ENCODE assay signal across 10 mouse cellular contexts in the genomic region with DNA sequence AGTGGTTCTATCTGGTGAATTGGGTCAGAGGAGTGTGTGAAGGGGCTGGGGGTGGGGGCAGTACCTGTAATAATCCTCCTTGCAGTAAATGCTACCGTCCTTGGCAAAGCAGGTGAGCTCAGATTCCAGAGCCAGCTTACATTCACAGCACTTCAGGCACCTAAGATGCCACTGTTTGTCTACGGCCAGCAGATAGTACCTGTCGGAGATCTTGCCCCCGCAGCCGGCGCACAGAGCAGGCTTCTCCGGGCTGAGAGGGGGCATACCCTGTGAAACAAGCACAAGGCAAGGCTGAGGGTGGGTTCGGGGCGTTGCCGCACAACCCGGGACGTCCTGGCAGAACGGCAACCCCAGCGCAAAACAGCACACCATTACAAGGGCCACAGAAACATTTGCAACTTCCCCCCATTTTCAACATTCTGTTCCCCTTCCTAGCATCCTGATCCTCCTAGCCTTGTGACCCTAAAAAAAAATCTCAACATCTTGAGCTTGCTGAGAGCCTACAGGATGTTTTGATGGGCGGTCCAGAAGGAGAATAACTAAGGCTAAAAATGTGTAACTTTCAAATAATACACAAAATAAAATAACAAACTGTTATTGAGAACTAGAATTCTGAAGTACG. TPM values are rescaled to one million over a fixed set of nuclear protein-coding genes. Genes with fewer than 3 reads are reported as not detected.
DNase-seq lines count a peak whose midpoint lies in the region; ATAC-seq lines count a peak whose summit lies in the region.
"Had no signal": no experiment of that assay in that cellular context is flagged by ENCODE, and none has a peak within 500 bp of the region (broad histone marks: within the 10 kb centered on the region; RNA-seq: fewer than 3 reads in every experiment).

No protein-coding gene starts in this region.

- H3K36me3 ChIP-seq in embryonic facial prominence, embryonic 10.5 days (replicated peaks), result no peaks in the 10 kb centered on the region
- H3K36me3 ChIP-seq in forebrain, embryonic 10.5 days (replicated peaks), result no peaks in the 10 kb centered on the region
- no peaks in the 10 kb centered on the region for H3K36me3 ChIP-seq in hindbrain, embryonic 15.5 days
- H3K36me3 ChIP-seq in midbrain, embryonic 13.5 days, result 0 out of 2 replicates have a peak, but pooled peaks cover 8% of the 10 kb centered on the region
- no peaks in the 10 kb centered on the region for H3K36me3 ChIP-seq in liver, embryonic 12.5 days

- peaks cover 99% of the 10 kb centered on the region for H3K27me3 ChIP-seq in embryonic facial prominence, embryonic 10.5 days (replicated peaks; ENCODE audit: low read depth, poor library complexity, severe bottlenecking)
- peaks cover 100% of the 10 kb centered on the region for H3K27me3 ChIP-seq in forebrain, embryonic 10.5 days (ENCODE audit: poor library complexity, severe bottlenecking)
- peaks cover 56% of the 10 kb centered on the region for H3K27me3 ChIP-seq in hindbrain, embryonic 15.5 days
- H3K27me3 ChIP-seq in midbrain, embryonic 13.5 days, result peaks cover 74% of the 10 kb centered on the region
- peaks cover 97% of the 10 kb centered on the region for H3K27me3 ChIP-seq in liver, embryonic 12.5 days (replicated peaks)

- DNase-seq in embryonic facial prominence, embryonic 10.5 days (ENCODE audit: low spot score), result peak; percentile 57
- DNase-seq in forebrain, embryonic 10.5 days (ENCODE audit: extremely low spot score, low spot score), result no peak
- no peak for DNase-seq in right cerebral cortex, postnatal 36 days (ENCODE audit: low spot score in 2 of 2)
- DNase-seq in gastrocnemius, adult 8-10 months (ENCODE audit: low spot score in 2 of 2), result no peak
- DNase-seq: cerebellum, postnatal 25 days; lung, adult 2 months had no signal

- WGBS in embryonic facial prominence, embryonic 10.5 days, result 3% methylated on average over 16 of the region's 16 CpGs
- 2% methylated on average over 16 of the region's 16 CpGs for WGBS in forebrain, embryonic 10.5 days
- WGBS in hindbrain, embryonic 15.5 days, result 3% methylated on average over 16 of the region's 16 CpGs
- 2% methylated on average over 16 of the region's 16 CpGs for WGBS in midbrain, embryonic 13.5 days
- 10% methylated on average over 16 of the region's 16 CpGs for WGBS in liver, embryonic 12.5 days (ENCODE audit: insufficient replicate concordance)

- no peak overlapping the region for H3K9ac ChIP-seq in hindbrain, embryonic 15.5 days
- peak overlapping the region; percentile 95 for H3K9ac ChIP-seq in midbrain, embryonic 13.5 days (replicated peaks)
- H3K9ac ChIP-seq in liver, embryonic 12.5 days, result no peak overlapping the region

- no peak for ATAC-seq in hindbrain, embryonic 15.5 days (ENCODE audit: low FRiP score, low read depth)
- ATAC-seq in midbrain, embryonic 13.5 days, result no peak
- no peak for ATAC-seq in liver, embryonic 12.5 days
- ATAC-seq: intestine, embryonic 16.5 days had no signal

- peak overlapping the region; percentile 23 for H3K4me2 ChIP-seq in hindbrain, embryonic 15.5 days
- peak overlapping the region; percentile 67 for H3K4me2 ChIP-seq in midbrain, embryonic 13.5 days (replicated peaks)
- no peak overlapping the region for H3K4me2 ChIP-seq in liver, embryonic 12.5 days

- no peaks in the 10 kb centered on the region for H3K9me3 ChIP-seq in embryonic facial prominence, embryonic 10.5 days
- no peaks in the 10 kb centered on the region for H3K9me3 ChIP-seq in forebrain, embryonic 10.5 days
- H3K9me3 ChIP-seq in hindbrain, embryonic 15.5 days, result no peaks in the 10 kb centered on the region
- H3K9me3 ChIP-seq in midbrain, embryonic 13.5 days, result no peaks in the 10 kb centered on the region
- no peaks in the 10 kb centered on the region for H3K9me3 ChIP-seq in liver, embryonic 12.5 days (replicated peaks)

- H3K4me3 ChIP-seq in embryonic facial prominence, embryonic 10.5 days, result no peak overlapping the region
- peak overlapping the region; percentile 55 for H3K4me3 ChIP-seq in forebrain, embryonic 10.5 days
- H3K4me3 ChIP-seq in hindbrain, embryonic 15.5 days, result peak overlapping the region; percentile 33
- peak overlapping the region; percentile 55 for H3K4me3 ChIP-seq in midbrain, embryonic 13.5 days (replicated peaks)
- H3K4me3 ChIP-seq in liver, embryonic 12.5 days, result no peak overlapping the region

- H3K27ac ChIP-seq in embryonic facial prominence, embryonic 10.5 days (replicated peaks), result no peak overlapping the region
- H3K27ac ChIP-seq in forebrain, embryonic 10.5 days, result 0 out of 2 replicates have a peak overlapping the region, but pooled peaks have one; percentile 40
- peak overlapping the region; percentile 14; the same call in 1 of the 2 replicates for H3K27ac ChIP-seq in hindbrain, embryonic 15.5 days (replicated peaks)
- H3K27ac ChIP-seq in midbrain, embryonic 13.5 days, result peak overlapping the region; percentile 96
- no peak overlapping the region for H3K27ac ChIP-seq in liver, embryonic 12.5 days

- peaks cover 47% of the 10 kb centered on the region for H3K4me1 ChIP-seq in embryonic facial prominence, embryonic 10.5 days
- H3K4me1 ChIP-seq in forebrain, embryonic 10.5 days, result peaks cover 64% of the 10 kb centered on the region
- peaks cover 28% of the 10 kb centered on the region for H3K4me1 ChIP-seq in hindbrain, embryonic 15.5 days (replicated peaks)
- peaks cover 32% of the 10 kb centered on the region for H3K4me1 ChIP-seq in midbrain, embryonic 13.5 days (replicated peaks)
- peaks cover 14% of the 10 kb centered on the region; the same call in 1 of the 2 replicates for H3K4me1 ChIP-seq in liver, embryonic 12.5 days

RNA-seq across cellular contexts. Expression of gene Lhx9, which starts 8.5 kb away (rescaled TPM):
- polyA plus RNA-seq in embryonic facial prominence, embryonic 10.5 days (2016; fragmentation: Nextera tagmentation; extraction: Ambion mirVana), result 1.4 and 2.1 TPM in 2 replicates
- polyA plus RNA-seq in forebrain, embryonic 10.5 days (2016; fragmentation: Nextera tagmentation; extraction: Ambion mirVana), result 5.3 and 8.7 TPM in 2 replicates
- polyA plus RNA-seq in hindbrain, embryonic 15.5 days (2015; fragmentation: Nextera tagmentation; extraction: Ambion mirVana), result 15.9 and 64.3 TPM in 2 replicates
- 132 and 143 TPM in 2 replicates for polyA plus RNA-seq in midbrain, embryonic 13.5 days (2015; fragmentation: Nextera tagmentation; extraction: Ambion mirVana)
- 0.54 and 0.80 TPM in 2 replicates for polyA plus RNA-seq in liver, embryonic 12.5 days (2016; fragmentation: Nextera tagmentation; extraction: Ambion mirVana)
- not detected for total RNA-seq in gastrocnemius, adult 8-10 months (2022)
- polyA plus RNA-seq: lung, adult 2 months had no signal

RNA-seq across cellular contexts. Expression of gene 2310009B15Rik, which starts 16.7 kb away (rescaled TPM):
- polyA plus RNA-seq in embryonic facial prominence, embryonic 10.5 days (2016; fragmentation: Nextera tagmentation; extraction: Ambion mirVana), result 35.3 and 35.6 TPM in 2 replicates
- polyA plus RNA-seq in forebrain, embryonic 10.5 days (2016; fragmentation: Nextera tagmentation; extraction: Ambion mirVana), result 41.1 and 48.7 TPM in 2 replicates
- polyA plus RNA-seq in hindbrain, embryonic 15.5 days (2015; fragmentation: Nextera tagmentation; extraction: Ambion mirVana), result 30.7 and 38.8 TPM in 2 replicates
- polyA plus RNA-seq in midbrain, embryonic 13.5 days (2015; fragmentation: Nextera tagmentation; extraction: Ambion mirVana), result 50.8 and 53.7 TPM in 2 replicates
- 19.1 and 20.4 TPM in 2 replicates for polyA plus RNA-seq in liver, embryonic 12.5 days (2016; fragmentation: Nextera tagmentation; extraction: Ambion mirVana)
- total RNA-seq in gastrocnemius, adult 8-10 months (2022), result 10 to 100 TPM; 15.9 to 19.9 (median 18.9) TPM

Comparison
In these comparisons a context has a peak if more than half of its experiments do, and no peak if none do; other contexts are left out.
1. H3K27ac ChIP-seq: peak in forebrain, embryonic 10.5 days (single experiment), hindbrain, embryonic 15.5 days (single experiment) and midbrain, embryonic 13.5 days (single experiment); none in embryonic facial prominence, embryonic 10.5 days (single experiment) and liver, embryonic 12.5 days (single experiment).
2. H3K4me3 ChIP-seq: peak in forebrain, embryonic 10.5 days (single experiment), hindbrain, embryonic 15.5 days (single experiment) and midbrain, embryonic 13.5 days (single experiment); none in embryonic facial prominence, embryonic 10.5 days (single experiment) and liver, embryonic 12.5 days (single experiment).